Mouse (Mus musculus) C2C12 (cell line): Measurements from ENCODE around the gene Utp6.

Experiments used
- CEBPB ChIP-seq: IDR thresholded peaks from one replicate; pipeline ENCODE4 v1.6.1; 2011; ENCODE audit warnings: low read depth, mild to moderate bottlenecking, control low read depth, moderate library complexity
- CTCF ChIP-seq: IDR thresholded peaks from one replicate; pipeline ENCODE4 v1.5.1; 2011; ENCODE audit not compliant: control insufficient read depth, insufficient read depth, insufficient read length
- MAX ChIP-seq: IDR thresholded peaks from one replicate; pipeline ENCODE4 v1.6.1; 2011; ENCODE audit warnings: mild to moderate bottlenecking, control low read depth
- MYOG ChIP-seq: IDR thresholded peaks from one replicate; pipeline ENCODE4 v1.6.1; 2011; ENCODE audit not compliant: control insufficient read depth, insufficient read length; ENCODE audit errors: extremely low read depth
- USF1 ChIP-seq: IDR thresholded peaks from one replicate; pipeline ENCODE4 v1.6.1; 2011; ENCODE audit warnings: low read depth, mild to moderate bottlenecking, control low read depth, moderate library complexity

DNA sequence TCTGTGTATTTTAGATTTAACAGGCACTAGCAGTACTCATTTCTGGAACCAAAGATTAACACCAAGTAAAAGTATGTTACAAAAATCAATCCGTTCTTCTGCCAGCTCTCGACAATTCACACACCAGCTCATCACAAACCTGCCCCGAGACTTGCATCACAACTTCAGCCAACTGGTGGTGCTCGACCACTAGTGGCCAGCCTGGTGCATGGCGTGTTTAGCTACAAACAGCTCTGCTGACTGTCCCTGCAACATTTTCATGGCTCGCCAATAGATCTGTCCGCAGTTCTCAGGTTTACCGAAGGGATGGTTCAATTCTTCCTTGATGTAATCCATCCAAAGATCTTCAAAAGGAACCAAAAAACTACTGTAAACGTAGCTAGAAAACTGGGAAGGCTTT lies 26.4 kb downstream of the Utp6 start:
- TF ChIP-seq MAX (no peak), CTCF (no peak), MYOG (no peak), USF1 (no peak), CEBPB (no peak)
